Mouse (Mus musculus) lung, postnatal 0 days (tissue): ENCODE measurements around the gene Spi1.

Experiments used
- CTCF ChIP-seq: IDR thresholded peaks from 2 replicates; pipeline ENCODE4 v1.5.1; 2016; ENCODE audit warnings: antibody characterized with exemption, mild to moderate bottlenecking
- EP300 ChIP-seq: IDR thresholded peaks from 2 replicates; pipeline ENCODE4 v1.6.1; 2016; ENCODE audit warnings: antibody characterized with exemption, mild to moderate bottlenecking, control low read depth

GRCm38 (mm10) chr2:91066455-91066854, 15.7 kb upstream of the Spi1 start:
- TF ChIP-seq CTCF (no peak), EP300 (no peak)
